Mouse (Mus musculus): Measurements from ENCODE around the gene Spg20. TPM values are rescaled to one million over a fixed set of nuclear protein-coding genes. Genes with fewer than 3 reads are reported as not detected.

The Spg20 gene
- total RNA-seq, 2 experiments from 2014 or later: 17.1 to 21.5 TPM

DNA sequence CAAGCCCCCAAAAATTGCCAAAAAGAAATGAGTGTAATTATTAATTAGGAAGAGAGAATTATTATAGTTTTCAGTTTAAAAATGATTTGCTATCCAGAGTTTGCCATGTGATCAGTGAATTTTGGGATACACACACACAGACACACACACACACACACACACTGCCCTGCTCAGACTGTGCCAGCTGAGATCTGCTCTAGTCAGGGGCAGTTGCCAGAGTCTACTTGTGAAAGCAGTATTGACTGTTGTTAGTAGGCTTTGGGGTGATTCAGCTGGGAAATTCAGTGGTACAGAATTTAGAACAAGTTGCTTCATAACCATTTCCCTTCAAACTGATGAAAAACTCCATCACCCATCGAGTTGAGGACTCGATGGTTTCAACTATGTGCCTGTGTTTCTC is 35.2 kb downstream of the Spg20 start:
- ATAC-seq (replicated peaks; ENCODE audit: poor library complexity): no peak

DNA sequence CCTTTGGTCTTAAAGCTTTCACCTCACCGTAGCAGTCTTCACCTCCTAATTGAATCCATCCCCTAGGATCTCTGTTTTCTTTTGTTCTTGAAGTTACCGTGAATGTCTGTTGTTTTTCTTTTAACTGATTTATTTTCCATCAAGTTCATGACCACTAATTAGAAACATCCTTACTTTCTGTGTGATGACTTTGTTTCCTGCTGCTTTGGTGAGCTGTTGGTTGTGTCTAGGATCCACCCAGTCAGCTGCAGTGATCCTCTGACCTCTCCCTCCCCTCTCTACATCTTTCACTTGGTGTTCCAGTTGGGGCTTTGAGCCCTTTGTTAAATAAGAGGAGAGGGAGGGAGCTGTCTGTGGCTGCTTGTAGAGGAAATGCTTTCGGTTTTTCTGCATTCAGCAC is 36.2 kb downstream of the Spg20 start:
- ATAC-seq (replicated peaks; ENCODE audit: poor library complexity): no peak

DNA sequence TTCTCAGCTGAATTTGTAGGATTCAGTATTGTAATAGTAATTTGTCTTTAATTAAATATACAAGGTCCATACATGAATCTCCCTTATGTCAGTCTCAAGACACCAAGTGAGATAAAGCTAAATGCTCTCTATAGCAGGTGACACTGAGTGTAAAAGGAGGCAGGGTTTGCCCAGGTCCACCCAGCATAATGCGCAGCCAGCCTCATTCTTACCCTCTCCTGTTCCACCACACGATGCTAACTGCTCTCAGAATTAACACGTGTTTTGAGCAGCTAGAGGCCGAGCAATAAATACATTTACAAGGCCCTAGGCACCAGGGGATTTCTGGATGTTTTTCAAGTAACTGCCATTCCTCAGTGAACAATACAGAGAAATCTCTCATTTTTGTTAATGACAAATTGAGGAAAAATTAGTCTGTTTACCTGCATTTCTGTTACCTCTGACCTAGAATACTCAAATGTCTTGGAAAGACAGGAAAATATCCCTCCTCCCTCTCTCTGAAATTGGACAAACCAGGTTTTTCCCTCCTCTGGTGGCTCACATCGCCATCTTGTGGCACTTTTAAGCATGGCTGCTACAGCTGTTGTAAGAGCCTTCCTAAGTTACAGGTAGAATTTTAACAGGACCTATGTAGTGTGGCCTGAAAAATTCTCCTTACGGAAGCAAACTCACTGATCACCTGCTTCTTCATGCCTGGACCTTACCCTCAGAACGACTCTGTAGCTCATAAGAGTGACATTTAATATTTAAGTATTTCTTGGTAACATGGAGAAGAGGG is 39.9 kb downstream of the Spg20 start:
- ATAC-seq (replicated peaks; ENCODE audit: poor library complexity): peak; percentile 75

DNA sequence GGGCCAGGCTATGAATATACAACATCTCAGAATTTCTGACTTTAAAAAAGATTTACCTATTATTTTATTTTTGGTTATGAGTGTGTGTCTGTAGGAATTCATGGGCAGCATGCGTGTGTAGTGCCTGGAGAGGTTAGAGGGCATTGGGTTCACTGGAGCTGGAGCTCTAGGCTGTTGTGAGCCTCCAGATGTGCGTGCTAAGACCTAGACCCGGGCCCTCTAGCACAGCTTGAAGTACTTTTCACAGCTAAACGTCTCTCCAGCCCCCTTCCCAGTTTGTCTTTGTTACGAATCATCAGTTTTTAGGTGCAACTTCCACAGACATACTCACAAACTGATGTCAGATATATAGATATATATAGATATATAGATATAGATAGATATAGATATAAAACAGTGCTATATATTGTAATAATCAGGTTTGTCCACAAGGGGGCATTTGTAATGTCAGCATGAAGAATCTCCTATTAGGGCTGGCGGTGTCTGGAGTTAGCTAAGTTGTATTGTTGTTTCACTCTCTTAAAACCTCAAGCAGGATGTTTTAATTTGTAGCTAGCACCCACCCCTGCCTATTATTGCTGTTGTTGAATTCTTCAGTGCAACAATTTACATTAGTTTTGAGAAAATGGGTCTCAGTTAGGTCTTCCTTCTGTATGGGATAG is 40.9 kb downstream of the Spg20 start:
- peak; percentile 72 for ATAC-seq (replicated peaks; ENCODE audit: poor library complexity)

DNA sequence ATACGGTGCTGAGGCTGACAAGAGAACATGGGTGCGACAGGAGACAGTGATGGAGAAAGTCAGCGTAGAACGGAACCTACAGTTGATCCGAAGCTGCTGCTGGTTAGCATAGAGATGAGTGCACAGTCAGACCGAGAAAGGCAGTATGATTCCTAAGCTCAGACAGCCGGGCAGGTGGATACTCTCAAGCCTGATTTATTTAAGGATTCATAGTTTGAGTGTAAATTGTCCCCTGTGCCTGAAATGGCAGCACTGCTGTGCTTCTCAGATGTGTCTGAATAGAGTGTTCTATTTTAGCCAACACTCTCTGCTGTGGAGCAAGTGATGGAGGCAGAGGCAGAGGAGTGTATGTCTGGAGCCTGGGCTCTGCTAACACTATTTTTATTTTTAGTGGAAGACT is 42.3 kb downstream of the Spg20 start:
- no peak for ATAC-seq (replicated peaks; ENCODE audit: poor library complexity)

DNA sequence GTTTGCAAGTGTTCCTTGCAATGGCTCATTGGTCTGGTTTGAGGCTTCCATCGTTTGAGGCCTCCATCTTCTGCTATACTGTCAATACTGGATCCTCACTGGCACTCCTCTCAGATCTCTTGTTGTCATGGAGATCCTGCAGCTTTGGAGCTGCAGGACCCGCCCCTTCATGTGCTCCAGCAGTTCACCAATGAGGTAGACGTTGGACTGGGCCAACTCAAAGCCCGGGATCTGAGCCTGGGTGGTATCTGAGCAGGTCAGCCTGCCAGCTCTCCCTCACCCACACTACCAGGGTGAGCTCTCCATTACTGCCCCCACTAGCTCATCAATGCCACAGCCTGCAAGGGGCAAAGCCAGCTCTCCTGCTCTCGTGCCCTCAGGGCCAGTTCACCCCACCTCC is 45.5 kb downstream of the Spg20 start:
- no peak for ATAC-seq (replicated peaks; ENCODE audit: poor library complexity)

DNA sequence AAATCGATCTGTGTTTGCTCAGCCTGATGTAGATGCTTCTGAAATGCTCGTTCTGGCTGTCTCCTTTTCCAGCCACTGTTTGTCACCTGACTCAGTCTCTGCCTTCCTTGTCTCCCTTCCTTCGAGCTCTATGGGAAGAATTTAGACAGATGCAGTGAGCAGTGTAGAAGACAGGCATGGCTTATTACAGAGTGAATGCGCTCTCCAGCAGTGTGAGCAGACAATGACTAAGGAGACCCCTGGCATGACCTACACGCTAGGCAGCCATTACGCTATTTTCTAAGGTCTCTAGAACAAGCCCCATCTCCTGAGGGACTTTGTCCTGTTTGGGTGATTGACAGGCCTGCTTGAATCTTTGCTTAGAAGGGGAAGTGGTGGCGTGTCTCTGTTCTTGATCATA is 49.2 kb downstream of the Spg20 start:
- ATAC-seq (replicated peaks; ENCODE audit: poor library complexity): no peak

GRCm38 (mm10) chr3:55163510-55163909 is 51.6 kb downstream of the Spg20 start:
- ATAC-seq (replicated peaks; ENCODE audit: poor library complexity): no peak

DNA sequence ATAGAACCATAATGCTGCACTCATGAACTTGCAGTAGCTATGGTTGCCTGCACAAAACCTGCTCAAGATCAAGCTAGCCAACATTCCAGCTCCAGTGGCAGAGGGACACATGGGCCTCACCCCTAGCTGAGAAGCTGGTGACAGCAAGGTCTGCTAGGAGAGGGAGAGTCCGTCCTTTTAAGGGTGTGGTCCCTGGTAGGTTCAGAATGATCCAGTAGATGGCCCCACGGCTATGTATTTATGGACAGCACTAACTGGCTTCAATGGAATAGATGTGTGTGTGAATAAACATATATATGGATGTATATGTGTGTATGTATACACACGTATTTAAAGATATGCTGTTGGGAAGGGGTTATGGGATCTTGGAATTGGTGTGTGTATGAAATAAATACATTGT is 60.6 kb downstream of the Spg20 start:
- ATAC-seq (replicated peaks; ENCODE audit: poor library complexity): no peak

DNA sequence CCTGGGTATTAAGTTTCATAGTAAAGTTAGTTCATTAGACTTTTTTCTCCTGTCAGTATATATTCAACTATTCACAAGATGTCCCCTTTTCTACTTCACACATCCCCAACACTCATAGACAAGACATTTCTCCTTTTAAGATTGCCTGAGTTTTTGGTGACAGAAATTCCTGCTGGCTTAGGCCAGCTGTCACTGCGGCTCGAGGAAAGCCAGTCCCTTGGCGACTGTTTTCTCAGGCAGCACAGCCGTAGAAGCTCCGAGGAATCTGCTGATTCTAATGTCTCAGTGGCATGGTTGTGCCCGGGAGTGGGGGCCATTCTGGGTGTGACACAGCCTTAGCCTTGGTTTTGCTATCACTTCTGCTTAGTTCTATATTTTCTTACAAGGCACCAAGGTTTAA is 65.4 kb downstream of the Spg20 start:
- ATAC-seq (replicated peaks; ENCODE audit: poor library complexity): no peak

- ATAC-seq (replicated peaks; ENCODE audit: poor library complexity): no peak
These were observed 69.9 kb downstream of the Spg20 start, which contains the start of gene Sohlh2 for GRCm38 (mm10) chr3:55181766-55182165. TSS of gene Sohlh2 (plus strand) at chr3:55182028.

Other genes starting within 250 kb of the Spg20 start
- not detected in 2 replicates for gene Sertm1, start 196.2 kb upstream of the Spg20 start, total RNA-seq (2015)
- gene Sertm1, start 196.2 kb upstream of the Spg20 start, total RNA-seq (2017): not detected in 2 replicates
- not detected in 2 replicates for gene Ccna1, start 56.6 kb upstream of the Spg20 start, total RNA-seq (2015)
- not detected in 2 replicates for gene Ccna1, start 56.6 kb upstream of the Spg20 start, total RNA-seq (2017)
- gene Ccdc169, start 25.2 kb downstream of the Spg20 start, total RNA-seq (2015): not detected in 2 replicates
- not detected in 2 replicates for gene Ccdc169, start 25.2 kb downstream of the Spg20 start, total RNA-seq (2017)
- gene Sohlh2, start 69.9 kb downstream of the Spg20 start, total RNA-seq (2015): not detected in 2 replicates
- not detected in 2 replicates for gene Sohlh2, start 69.9 kb downstream of the Spg20 start, total RNA-seq (2017)
- gene Dclk1, start 130.3 kb downstream of the Spg20 start, total RNA-seq (2015): not detected in 2 replicates
- gene Dclk1, start 130.3 kb downstream of the Spg20 start, total RNA-seq (2017): not detected in 2 replicates